Mouse (Mus musculus): ENCODE data around the gene Serbp1. TPM values are rescaled to one million over a fixed set of nuclear protein-coding genes. Genes with fewer than 3 reads are reported as not detected.
A peak's percentile ranks its signal among the peaks of the same experiment; 100 is the strongest.

The Serbp1 gene
- polyA plus RNA-seq, 1 experiment = 3,069 TPM

DNA sequence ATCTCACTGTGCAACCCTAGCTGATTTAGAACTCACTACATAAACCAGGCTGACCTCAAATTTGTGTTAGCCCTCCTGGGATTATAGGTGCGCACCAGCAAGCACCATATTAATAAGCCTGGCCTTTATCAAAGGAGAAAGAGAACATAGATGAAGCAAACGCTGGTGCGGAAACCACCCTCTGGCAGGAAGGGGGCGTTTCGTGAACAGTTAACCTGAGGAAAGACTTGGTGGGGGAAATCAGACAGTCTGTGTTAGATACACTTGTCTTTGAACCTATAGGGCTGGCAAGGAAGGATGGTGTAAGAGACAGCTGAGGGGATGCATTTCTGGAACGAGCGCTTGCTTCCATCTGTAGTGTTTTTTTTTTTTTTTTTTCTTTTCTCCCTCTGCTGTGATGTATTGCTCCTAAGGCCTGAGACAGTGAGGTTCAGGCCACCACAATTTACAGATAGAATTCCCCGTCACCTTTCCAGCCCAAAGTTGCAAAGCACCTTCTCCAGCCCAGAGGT lies 79.9 kb downstream of the Serbp1 start:
- TF ChIP-seq GATA1 (IDR thresholded peaks at IDR 0.05; ENCODE audit: low read length) = no peak

DNA sequence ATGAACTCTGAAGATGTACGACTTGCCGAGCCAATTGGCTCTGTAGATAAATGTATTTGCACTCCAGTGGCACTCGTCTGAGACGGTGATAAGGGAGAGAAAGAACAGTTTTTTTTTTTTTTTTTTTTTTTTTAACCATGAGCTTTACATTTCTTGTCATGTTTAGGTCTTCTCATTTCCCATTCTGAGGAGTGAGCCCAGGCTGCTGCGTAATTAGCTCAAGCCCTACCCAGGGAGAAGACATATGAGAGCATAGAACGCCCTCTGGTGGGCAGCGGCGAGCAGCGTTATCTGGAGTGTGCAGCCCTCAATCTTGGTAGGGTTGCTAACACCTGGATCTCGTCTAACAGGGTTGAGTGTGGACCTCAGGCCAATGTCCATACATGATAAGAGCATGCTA lies 80.5 kb downstream of the Serbp1 start:
- TF ChIP-seq GATA1 (IDR thresholded peaks at IDR 0.05; ENCODE audit: low read length) = no peak

DNA sequence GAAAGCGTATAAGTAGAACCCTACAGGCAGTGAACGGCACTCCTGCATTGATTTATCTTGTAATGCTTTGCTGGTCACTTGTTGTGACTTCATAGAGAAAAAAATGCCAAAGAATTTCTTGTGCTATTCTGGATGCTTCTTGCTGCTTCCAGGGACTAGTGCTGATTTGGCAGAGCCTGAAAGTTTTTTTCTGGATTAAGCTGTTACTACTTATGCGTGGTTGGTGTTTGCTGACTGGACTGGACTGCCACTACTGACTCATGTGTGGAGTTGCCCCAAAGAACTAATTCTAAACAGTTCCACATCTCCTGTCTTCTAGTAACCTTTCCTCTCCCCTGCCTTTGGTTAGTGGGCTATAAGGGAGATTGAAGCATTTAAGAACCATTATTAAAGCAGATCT lies 85.8 kb downstream of the Serbp1 start:
- no peak for TF ChIP-seq GATA1 (IDR thresholded peaks at IDR 0.05; ENCODE audit: low read length)

DNA sequence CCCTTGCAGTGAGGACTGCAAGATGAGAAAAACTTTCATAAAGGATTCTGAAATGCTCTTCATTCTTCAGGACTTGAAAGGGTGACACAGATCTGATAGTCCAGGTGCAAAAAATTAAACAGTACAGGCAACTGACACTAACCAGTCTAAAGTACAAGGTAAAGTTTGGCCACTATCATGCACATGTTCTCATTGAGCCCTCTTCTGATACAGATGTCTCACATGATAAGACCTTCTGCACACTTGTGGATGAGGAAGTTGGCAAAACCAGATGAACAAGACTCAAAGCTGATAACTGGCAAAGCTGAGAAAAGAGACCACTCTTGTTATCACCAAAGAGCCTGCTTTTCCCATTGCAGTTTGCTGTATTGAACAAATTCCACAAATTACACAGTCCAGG lies 100.0 kb downstream of the Serbp1 start:
- peak; percentile 98 for TF ChIP-seq GATA1 (IDR thresholded peaks at IDR 0.05; ENCODE audit: low read length)

DNA sequence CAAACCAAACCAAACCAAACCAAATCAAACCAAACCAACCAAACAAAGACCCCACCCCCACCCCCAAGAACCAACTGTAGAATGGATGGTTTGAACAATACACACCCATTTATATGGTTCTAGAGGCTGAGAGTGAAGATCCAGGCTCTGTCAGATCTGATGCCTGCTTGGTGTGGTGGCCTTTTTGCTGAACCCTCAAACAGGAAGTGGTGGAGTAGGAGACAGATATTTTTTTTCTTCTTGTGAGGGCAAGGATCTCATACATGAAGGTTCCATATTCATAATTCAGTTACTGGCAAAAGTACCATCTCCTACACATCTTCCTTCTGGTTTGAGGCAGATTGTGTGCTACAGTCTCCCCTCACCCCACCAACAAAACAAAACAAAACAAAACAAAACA lies 101.5 kb downstream of the Serbp1 start:
- no peak for TF ChIP-seq GATA1 (IDR thresholded peaks at IDR 0.05; ENCODE audit: low read length)

Other genes with a start within 250 kb of the Serbp1 start
- gene Gadd45a, start 200.7 kb upstream of the Serbp1 start, polyA plus RNA-seq (2012) = 87.6 and 126 TPM in 2 replicates
- gene Il12rb2, start 138.0 kb downstream of the Serbp1 start, polyA plus RNA-seq (2012) = not detected in 2 replicates

Measured in G1E-ER4 (cell line).